Mouse (Mus musculus) effector memory CD4-positive, alpha-beta T cell, adult 7 months (primary cell): ENCODE measurements around the gene Vmn1r130. TPM values are rescaled to one million over a fixed set of nuclear protein-coding genes. Genes with fewer than 3 reads are reported as not detected.

ENCODE experiments used
- polyA plus RNA-seq: library from polyadenylated mRNA; unstranded; fragments of 100-300 nt; shearing (Covaris generic); gene quantifications from one replicate; pipeline ENCODE4 v1.2.1, GENCODE M21; 2017

Vmn1r130 gene
- not detected for polyA plus RNA-seq

GRCm38 (mm10) chr7:21511480-21511879 lies at the start of gene Vmn1r130:
Gene Vmn1r130 (plus strand): TSS chr7:21511780.

GRCm38 (mm10) chr7:21545990-21546389 lies 34.4 kb downstream of the Vmn1r130 start, which contains the start of gene Vmn1r131:
Gene Vmn1r131 (minus strand): TSS chr7:21546090.

Other genes starting within 250 kb of the Vmn1r130 start
- gene Vmn1r125, start 239.6 kb upstream of the Vmn1r130 start, polyA plus RNA-seq, result not detected
- not detected for gene Vmn1r126, start 210.3 kb upstream of the Vmn1r130 start, polyA plus RNA-seq
- gene Vmn1r127, start 191.9 kb upstream of the Vmn1r130 start, polyA plus RNA-seq, result not detected
- gene Vmn1r128, start 162.4 kb upstream of the Vmn1r130 start, polyA plus RNA-seq, result not detected
- gene Vmn1r129, start 150.5 kb upstream of the Vmn1r130 start, polyA plus RNA-seq, result not detected
- 1.3 TPM for gene Gm6882, start 79.0 kb upstream of the Vmn1r130 start, polyA plus RNA-seq
- not detected for gene Vmn1r131, start 34.3 kb downstream of the Vmn1r130 start, polyA plus RNA-seq
- gene Vmn1r132, start 102.3 kb downstream of the Vmn1r130 start, polyA plus RNA-seq, result not detected
- not detected for gene Gm4175, start 249.7 kb downstream of the Vmn1r130 start, polyA plus RNA-seq